Mouse (Mus musculus): ENCODE data around the gene Dnase1l2. TPM values are rescaled to one million over a fixed set of nuclear protein-coding genes. Genes with fewer than 3 reads are reported as not detected.
A peak's percentile ranks its signal among the peaks of the same experiment; 100 is the strongest.

Dnase1l2 gene
- polyA plus RNA-seq (2012; ENCODE audit: insufficient read depth, low replicate concordance): not detected in 2 replicates

- H3K27me3 ChIP-seq (replicated peaks): no peaks in the 10 kb centered on the region
Measured at GRCm38 (mm10) chr17:24442632-24443155, at the start of gene Dnase1l2. Dnase1l2 (minus strand) TSS chr17:24443105.

GRCm38 (mm10) chr17:24490399-24490798 lies 47.5 kb upstream of the Dnase1l2 start:
- Histone ChIP-seq H3K9me3 (no peaks in the 10 kb centered on the region; the same call in 1 of the 2 replicates), H3K4me1 (peaks cover 46% of the 10 kb centered on the region), H3K4me3 (replicated peaks) (no peak overlapping the region), H3K36me3 (replicated peaks; ENCODE audit: low read length) (no peaks in the 10 kb centered on the region), H3K27me3 (replicated peaks) (peaks cover 78% of the 10 kb centered on the region)
- TF ChIP-seq FLI1 (IDR thresholded peaks at IDR 0.05; ENCODE audit: low read length): no peak
- no peak for TF ChIP-seq GATA1 (IDR thresholded peaks at IDR 0.05; ENCODE audit: borderline replicate concordance, low read length)

More at GRCm38 (mm10) chr17:24442632-24443155, at the start of gene Dnase1l2:
- H3K4me1 ChIP-seq: peaks cover 15% of the 10 kb centered on the region
- H3K4me3 ChIP-seq (replicated peaks): no peak within 1 kb of the TSS
- no peaks in the 10 kb centered on the region for H3K9me3 ChIP-seq
- TF ChIP-seq GATA1 (IDR thresholded peaks at IDR 0.05; ENCODE audit: borderline replicate concordance, low read length): no peak
- no peak for TF ChIP-seq FLI1 (IDR thresholded peaks at IDR 0.05; ENCODE audit: low read length)
- peaks cover 98% of the 10 kb centered on the region for H3K36me3 ChIP-seq (replicated peaks; ENCODE audit: low read length)

GRCm38 (mm10) chr17:24489265-24490030 lies 46.5 kb upstream of the Dnase1l2 start:
- Histone ChIP-seq H3K36me3 (replicated peaks; ENCODE audit: low read length) (no peaks in the 10 kb centered on the region), H3K4me3 (replicated peaks) (peak overlapping the region; percentile 91), H3K4me1 (peaks cover 44% of the 10 kb centered on the region), H3K9me3 (no peaks in the 10 kb centered on the region; the same call in 1 of the 2 replicates), H3K27me3 (replicated peaks) (peaks cover 78% of the 10 kb centered on the region)
- no peak for TF ChIP-seq FLI1 (IDR thresholded peaks at IDR 0.05; ENCODE audit: low read length)
- TF ChIP-seq GATA1 (IDR thresholded peaks at IDR 0.05; ENCODE audit: borderline replicate concordance, low read length): no peak

- no peaks in the 10 kb centered on the region for H3K36me3 ChIP-seq (replicated peaks; ENCODE audit: low read length)
- peaks cover 74% of the 10 kb centered on the region for H3K27me3 ChIP-seq (replicated peaks)
- no peaks in the 10 kb centered on the region; the same call in 1 of the 2 replicates for H3K9me3 ChIP-seq
- H3K4me3 ChIP-seq (replicated peaks): peak overlapping the region; percentile 91
- H3K4me1 ChIP-seq: peaks cover 42% of the 10 kb centered on the region
- no peak for TF ChIP-seq GATA1 (IDR thresholded peaks at IDR 0.05; ENCODE audit: borderline replicate concordance, low read length)
- TF ChIP-seq FLI1 (IDR thresholded peaks at IDR 0.05; ENCODE audit: low read length): no peak
Measured at GRCm38 (mm10) chr17:24488662-24489264, 45.9 kb upstream of the Dnase1l2 start.

- TF ChIP-seq GATA1 (IDR thresholded peaks at IDR 0.05; ENCODE audit: borderline replicate concordance, low read length) (no peak), FLI1 (IDR thresholded peaks at IDR 0.05; ENCODE audit: low read length) (no peak)
- Histone ChIP-seq H3K36me3 (replicated peaks; ENCODE audit: low read length) (no peaks in the 10 kb centered on the region), H3K4me3 (replicated peaks) (peak within 1 kb of the TSS; percentile 91), H3K9me3 (no peaks in the 10 kb centered on the region; the same call in 1 of the 2 replicates), H3K4me1 (peaks cover 42% of the 10 kb centered on the region), H3K27me3 (replicated peaks) (peaks cover 78% of the 10 kb centered on the region)
Measured at GRCm38 (mm10) chr17:24488186-24488661, 45.3 kb upstream of the Dnase1l2 start, which contains the start of gene Caskin1. Caskin1 (plus strand) TSS chr17:24488601.

GRCm38 (mm10) chr17:24485090-24485860 lies 42.4 kb upstream of the Dnase1l2 start:
- peak overlapping the region; percentile 47 for H3K4me3 ChIP-seq (replicated peaks)
- H3K27me3 ChIP-seq (replicated peaks): peaks cover 57% of the 10 kb centered on the region
- no peaks in the 10 kb centered on the region; the same call in 1 of the 2 replicates for H3K9me3 ChIP-seq
- TF ChIP-seq FLI1 (IDR thresholded peaks at IDR 0.05; ENCODE audit: low read length): no peak
- TF ChIP-seq GATA1 (IDR thresholded peaks at IDR 0.05; ENCODE audit: borderline replicate concordance, low read length): no peak
- peaks cover 44% of the 10 kb centered on the region for H3K4me1 ChIP-seq
- H3K36me3 ChIP-seq (replicated peaks; ENCODE audit: low read length): no peaks in the 10 kb centered on the region

- peaks cover 32% of the 10 kb centered on the region for H3K4me1 ChIP-seq
- H3K27me3 ChIP-seq (replicated peaks): peaks cover 39% of the 10 kb centered on the region
- TF ChIP-seq FLI1 (IDR thresholded peaks at IDR 0.05; ENCODE audit: low read length): no peak
- no peak for TF ChIP-seq GATA1 (IDR thresholded peaks at IDR 0.05; ENCODE audit: borderline replicate concordance, low read length)
- no peak overlapping the region for H3K4me3 ChIP-seq (replicated peaks)
- no peaks in the 10 kb centered on the region for H3K36me3 ChIP-seq (replicated peaks; ENCODE audit: low read length)
- H3K9me3 ChIP-seq: no peaks in the 10 kb centered on the region; the same call in 1 of the 2 replicates
Measured at GRCm38 (mm10) chr17:24483495-24483894, 40.6 kb upstream of the Dnase1l2 start.

GRCm38 (mm10) chr17:24481027-24481815 lies 38.3 kb upstream of the Dnase1l2 start:
- H3K36me3 ChIP-seq (replicated peaks; ENCODE audit: low read length): peaks cover 19% of the 10 kb centered on the region
- no peak for TF ChIP-seq GATA1 (IDR thresholded peaks at IDR 0.05; ENCODE audit: borderline replicate concordance, low read length)
- TF ChIP-seq FLI1 (IDR thresholded peaks at IDR 0.05; ENCODE audit: low read length): no peak
- H3K9me3 ChIP-seq: no peaks in the 10 kb centered on the region

More at GRCm38 (mm10) chr17:24481027-24481815, 38.3 kb upstream of the Dnase1l2 start:
- peaks cover 19% of the 10 kb centered on the region for H3K27me3 ChIP-seq (replicated peaks)
- H3K4me3 ChIP-seq (replicated peaks): no peak overlapping the region
- peaks cover 39% of the 10 kb centered on the region for H3K4me1 ChIP-seq
